Mouse (Mus musculus) megakaryocyte progenitor cell, adult 5-6 weeks (primary cell): Measurements from ENCODE around the gene Prr15l. TPM values are rescaled to one million over a fixed set of nuclear protein-coding genes. Genes with fewer than 3 reads are reported as not detected.

Experiments used
- ATAC-seq: replicated peaks from 2 replicates; pipeline ENCODE4 v1.8.0; 2016; ENCODE audit warnings: mild to moderate bottlenecking, moderate TSS enrichment, inconsistent platforms; ENCODE audit not compliant: poor library complexity
- total RNA-seq, 2 experiments: library from RNA; stranded (forward) in 1 of 2; stranded (reverse) in 1 of 2; fragments of 157-497, 149-512 nt in 1 of 2; fragments of 200-1000 nt in 1 of 2; gene quantifications; 2 replicates each; pipeline versions ENCODE4 v1.2.3 to v1.2.4; 2015 to 2017

Prr15l gene
- total RNA-seq, 2 experiments from 2014 or later: not detected

DNA sequence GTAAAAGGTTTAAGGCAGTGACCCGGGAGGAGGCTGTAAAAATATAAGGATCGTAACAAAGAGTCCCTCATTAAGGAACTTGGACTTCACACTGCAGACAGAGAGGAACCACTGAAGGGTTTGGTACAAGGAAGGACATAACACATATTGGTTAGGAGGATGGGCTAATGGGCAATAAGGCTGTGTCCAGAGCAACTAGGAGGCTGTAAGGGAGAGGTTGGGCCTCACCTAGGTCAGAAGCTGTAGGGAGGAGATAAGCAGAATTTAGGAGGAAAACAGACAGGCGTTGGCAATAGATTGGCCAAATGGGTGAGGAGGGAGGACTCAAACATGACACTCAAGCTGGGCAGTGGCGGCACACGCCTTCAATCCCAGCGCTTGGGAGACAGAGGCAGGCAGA lies 10.5 kb upstream of the Prr15l start:
- peak; percentile 33 for ATAC-seq

DNA sequence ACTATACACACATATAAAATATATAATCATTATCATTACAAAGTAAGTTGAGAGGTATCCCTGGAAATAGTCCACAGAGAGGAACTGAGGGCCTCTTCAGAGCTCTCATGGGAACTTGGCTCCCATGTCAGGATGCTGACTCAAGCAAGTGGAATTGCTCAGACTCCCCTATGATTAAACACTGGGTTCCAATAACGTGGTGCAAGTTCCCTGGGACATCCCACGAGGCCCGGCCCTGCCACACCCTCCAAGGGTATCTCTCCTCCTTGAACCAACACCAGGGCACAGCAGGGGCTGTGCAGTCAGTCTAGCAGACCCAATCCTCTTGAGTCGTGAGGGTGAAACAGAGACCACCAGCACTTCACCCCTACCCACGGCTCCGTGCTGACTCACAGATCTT lies 8.9 kb upstream of the Prr15l start:
- ATAC-seq: no peak

DNA sequence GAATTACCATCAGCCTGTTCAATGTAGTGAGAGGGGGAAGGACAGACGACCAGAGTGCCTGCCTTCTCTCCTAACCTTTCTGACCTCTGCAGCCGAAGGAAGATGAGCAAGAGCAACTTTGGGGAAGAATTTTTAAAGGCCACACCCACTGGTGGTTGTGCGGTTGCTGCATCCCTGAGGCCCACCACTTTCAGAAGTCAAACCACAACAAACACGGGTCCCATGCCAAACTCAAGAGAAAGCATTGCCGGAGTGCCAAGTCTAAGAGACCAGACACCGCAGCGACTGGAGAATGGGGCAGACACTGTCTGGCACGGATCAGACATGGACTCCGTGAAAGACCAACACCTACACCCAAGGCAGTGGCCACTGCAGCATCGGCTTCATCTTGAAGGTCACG lies 3.0 kb upstream of the Prr15l start:
- ATAC-seq: peak; percentile 66

DNA sequence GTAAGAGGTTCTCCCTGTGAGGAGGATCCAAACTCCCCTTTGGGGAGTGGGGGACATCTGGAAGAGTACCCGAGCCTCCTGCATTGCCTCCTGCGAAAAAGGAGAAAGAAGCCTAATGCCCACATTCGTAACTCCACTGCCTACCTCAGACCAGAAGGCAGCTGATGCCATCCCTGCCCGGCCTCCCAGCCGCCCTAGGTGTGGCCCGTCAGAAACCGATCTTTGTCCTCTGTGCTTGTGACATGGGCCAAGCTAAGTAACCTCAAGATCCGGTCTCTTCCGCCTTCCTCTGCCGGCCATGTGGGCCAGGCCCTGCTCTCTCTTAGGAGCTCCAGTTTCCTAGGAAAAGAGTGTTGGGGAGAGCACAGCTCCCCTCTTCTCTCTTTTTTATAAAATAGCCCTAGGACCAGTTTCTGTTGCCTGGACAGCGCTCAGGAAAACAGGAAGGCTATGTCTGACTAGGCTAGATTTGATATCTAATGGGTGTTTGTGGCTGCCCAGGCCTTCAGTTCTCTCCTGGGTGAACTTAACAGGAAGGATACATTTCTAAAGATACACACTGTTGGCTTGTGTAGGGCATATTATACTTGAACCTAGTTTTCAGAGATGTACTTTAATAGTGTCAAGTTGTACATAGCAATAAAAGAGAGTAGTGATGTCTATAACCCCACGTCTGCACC lies 2.3 kb upstream of the Prr15l start:
- ATAC-seq: no peak

DNA sequence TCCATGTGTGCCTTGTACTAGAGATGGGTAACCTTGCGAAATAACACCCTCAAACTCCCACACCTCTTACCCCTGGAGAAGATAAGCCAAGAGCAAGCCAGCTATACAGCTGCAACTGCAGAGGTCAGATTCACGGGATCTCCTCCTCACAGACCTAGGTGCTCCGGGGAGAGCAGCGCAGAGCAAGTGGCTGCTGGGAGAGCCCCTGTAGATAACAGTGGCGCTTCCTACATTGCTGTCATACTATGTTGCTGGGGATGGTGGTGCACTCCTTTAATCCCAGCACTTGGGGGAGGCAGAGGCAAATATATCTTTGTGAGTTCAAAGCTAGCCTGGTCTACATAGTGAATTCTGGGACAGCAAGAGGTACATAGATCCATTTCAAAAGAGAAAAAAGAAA lies 1.3 kb upstream of the Prr15l start:
- peak; percentile 45 for ATAC-seq

DNA sequence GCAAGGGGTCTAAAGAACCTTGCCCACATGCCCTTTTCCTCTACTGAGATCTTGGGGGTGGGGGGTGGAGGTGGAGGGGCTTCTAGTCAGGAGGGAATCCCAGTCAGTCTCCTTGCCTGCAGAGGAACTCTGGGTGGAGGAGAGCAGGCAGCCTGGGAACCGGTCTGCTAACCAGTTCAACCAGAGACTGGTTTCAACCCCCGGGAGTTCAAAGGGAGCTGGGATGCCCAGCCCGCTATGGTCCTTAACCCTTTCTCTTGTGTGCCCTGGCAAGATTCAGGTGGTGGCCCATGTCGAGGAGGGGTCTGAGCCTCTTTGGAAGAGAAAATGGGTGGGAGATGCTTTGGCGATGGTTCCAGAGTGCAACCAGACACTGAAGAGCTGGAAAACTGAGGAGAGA lies 787 bp downstream of the Prr15l start:
- ATAC-seq: no peak

DNA sequence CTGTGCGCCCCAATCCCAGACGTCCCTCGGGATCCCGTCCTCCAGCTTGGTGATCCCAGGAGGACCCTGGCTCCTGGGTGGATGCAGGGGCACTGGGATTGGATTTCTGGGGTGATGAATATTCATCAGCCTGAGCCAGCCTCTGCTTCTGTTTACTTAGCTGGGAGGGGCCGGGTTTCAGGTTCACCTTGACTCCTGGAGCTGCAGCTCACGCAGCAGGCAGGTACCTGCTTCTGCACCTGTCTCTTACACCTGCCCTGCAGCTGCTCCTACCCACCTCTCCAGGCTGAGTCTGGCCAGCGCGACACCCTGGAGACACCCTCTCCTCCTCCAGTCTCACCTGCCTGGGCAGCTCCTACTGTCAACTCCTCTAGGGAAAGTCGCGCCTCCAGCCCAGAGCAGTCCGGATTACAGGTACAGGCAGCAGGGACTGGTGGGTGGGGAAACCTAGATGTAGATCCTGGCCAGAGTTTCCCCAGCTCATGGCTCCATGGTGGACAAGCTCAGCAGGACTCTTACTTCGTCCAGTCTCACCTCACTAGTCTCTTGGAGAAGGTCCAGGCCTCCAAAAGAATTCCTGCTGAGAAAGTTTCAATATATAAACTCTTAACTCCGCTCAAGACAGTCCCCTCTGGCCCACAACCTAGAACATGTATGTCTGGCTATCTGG lies 1.3 kb downstream of the Prr15l start:
- ATAC-seq: no peak

DNA sequence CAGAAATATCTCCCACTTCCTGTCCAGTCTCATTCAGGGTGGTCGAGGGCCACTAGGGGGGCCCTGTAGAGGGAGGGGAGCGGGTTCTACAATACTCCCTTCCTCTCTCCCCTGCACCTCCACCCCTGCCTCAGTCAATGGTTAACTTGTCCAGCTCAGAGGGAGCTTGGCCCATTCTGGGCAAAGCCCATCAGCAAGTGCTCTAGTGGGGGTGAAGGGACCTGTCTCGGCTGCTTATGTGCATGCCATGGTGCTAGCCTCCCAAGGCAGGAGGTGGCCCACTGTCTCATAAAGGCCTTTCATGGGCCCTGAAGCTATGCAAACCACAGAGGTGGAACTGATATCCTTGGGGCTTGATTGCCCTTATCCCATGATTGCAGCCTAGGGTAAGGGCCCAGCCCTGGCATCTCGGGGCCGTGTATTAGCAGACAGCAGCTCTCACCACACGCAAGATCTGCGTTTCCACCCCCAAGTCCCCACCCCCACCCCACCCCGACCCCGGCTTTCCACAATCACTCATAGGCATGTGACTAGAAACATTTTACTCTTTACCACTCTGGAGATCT lies 1.9 kb downstream of the Prr15l start:
- ATAC-seq: peak; percentile 43

DNA sequence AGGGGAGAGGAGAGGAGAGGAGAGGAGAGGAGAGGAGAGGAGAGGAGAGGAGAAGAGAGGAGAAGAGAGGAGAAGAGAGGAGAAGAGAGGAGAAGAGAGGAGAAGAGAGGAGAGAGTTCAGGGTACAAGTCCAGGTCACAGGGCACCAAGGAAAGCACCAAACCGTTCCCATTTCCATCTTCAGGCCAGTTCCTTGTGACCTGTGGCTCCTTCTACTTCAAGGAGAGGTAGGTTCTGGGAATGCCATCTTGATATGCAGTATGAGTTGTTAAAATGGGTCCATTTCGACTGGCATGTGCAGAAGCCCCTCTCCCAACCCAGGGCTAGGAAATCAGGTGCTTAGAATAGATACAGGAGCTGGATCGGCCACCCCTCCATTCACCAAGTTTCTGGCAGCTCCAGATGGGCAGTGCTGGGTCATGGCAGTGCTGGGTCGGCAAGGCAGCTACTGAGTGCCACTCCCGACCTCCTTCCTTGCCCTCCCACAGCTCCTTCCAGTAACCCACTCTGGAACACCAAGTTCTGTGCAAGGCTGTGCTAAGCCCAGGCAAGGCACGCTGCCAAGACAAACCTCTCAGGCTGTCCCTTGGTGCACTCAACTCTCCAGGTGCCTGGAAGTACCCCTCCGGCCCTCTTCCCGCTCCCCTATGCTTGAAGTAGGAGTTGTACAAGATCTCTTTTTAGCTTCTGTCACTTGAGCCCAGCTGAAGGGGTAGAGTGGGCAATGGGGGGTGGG lies 3.6 kb downstream of the Prr15l start:
- no peak for ATAC-seq

DNA sequence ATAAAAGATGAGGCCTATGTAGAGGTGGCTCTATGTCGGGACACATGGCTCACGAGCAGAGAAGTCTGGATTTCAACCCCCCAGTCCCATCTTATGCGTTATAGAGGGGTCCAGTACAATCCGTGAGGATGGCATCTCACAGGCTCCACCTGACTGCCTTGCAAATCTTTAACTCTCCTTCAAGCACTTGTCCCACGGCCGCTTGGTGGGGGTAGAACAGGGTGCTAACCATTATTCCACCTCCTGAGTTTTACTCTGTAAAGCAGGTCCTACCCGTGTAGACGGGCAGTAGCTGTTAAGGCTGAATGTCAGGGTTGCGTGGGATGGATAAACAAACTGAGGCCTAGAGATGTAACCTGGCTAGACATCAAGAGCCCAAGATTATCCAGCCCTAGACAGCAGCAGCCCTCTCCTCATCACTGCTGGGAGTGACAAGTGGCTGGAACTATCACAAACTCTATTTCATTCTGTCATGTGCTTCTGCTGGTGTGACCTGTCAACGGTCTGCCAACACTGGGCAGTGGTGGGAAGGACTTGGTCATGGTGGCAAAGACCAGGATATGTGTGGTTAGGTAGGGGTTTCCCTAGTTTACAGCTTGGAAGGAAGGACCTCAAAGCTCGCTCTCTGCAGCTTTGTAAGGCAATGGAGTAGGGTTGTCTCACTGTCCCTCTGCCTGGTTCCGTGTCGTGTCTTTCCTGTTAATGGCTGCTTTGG lies 5.8 kb downstream of the Prr15l start:
- no peak for ATAC-seq

DNA sequence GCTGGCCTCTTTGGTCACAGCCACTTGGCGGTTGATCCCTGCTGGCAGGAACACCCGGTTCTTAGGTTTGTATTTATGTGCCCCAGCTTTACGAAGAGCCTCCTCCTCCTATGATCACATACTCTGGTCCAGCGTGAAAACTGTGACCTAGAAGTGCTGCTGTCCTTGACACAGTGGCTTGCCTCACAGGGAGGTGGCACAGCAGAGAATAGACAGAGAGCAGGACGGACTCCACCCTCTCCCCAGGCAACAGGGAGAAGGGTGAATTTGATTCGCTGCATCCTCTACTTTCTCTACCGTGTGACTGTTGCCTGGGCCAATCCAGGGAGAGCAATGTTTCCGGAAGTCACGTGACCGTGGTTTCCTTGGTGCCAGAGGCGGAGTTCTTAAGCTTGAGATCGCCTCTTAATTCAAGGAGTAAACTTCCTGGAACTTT lies 7.0 kb downstream of the Prr15l start:
- peak; percentile 94 for ATAC-seq

DNA sequence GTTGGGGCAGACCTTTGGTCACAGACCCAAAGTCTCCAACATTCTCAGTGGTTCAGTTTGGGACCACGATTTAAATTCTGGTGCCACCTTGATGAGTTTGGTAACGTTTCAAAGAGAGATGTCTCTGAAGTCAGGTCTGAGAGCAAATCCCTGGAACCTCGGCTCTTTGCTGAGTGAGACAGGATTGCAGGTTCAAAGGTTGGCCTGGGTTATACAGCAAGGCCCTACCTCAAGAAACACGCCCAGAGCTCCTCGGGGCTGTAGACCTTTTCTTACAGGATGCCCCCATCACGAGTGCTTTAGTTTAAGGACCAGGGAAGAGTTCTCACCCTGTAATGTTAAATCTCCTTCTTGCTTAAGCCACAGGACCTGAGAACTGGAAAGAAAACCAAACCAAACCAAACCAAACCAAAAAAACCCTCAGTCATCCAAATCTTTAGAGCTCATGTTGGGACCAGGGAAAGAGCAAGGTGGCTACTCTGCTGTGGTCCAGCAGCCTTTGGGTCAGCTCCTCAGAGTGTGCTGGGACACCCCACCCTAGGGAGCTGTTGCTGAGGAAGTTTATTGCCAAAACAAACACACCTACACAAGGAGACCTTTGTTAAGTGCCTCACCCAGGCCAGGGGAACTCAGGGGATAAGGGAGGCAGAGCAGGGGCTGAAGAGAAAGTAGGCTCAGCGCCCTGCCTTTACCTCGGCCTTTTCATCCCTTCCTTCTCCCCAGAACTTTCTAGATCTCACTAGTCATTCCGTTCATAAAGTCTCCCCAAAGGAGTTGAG lies 8.2 kb downstream of the Prr15l start:
- no peak for ATAC-seq

DNA sequence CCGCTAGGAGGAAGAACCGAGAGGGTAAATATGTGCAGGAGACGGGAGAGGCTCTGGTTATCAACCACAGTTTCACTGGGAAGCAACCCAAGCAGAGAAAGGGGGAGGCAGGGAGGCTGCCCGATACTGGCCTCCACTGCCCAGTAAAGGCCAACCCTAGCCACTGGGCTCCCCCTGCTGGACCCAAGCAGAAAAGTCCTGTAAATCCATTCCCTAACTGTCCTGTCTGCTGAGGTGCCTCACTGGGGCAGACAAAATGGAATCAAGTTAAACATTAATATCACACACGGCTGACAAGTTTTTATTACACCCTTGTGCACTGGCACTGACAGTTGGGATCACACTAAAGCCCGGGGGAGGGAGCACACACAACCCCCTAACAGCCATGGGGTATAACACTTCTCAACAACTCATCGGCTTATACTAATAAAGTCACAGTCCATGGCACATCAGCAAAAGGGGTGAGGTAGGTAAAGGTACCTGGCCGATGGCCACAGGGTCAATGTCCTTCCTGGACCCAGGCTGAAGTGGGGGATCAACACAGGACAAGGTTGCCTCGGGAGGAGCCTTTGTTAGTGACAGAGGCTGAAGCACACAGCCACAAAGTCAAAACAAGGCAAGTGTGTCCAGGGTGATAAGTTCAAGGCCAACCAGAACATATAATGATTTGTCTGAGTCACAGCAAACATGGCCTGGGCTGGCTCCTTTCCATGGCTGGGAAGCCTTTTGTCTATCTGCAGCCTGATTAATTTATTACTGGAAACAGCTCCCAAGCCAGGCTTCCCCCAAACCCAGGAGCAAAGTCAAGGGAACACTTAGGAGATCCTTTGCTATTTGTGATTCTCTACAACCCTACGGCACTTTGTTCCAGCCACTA lies 9.9 kb downstream of the Prr15l start:
- ATAC-seq: peak; percentile 35; the same call in 1 of the 2 replicates

DNA sequence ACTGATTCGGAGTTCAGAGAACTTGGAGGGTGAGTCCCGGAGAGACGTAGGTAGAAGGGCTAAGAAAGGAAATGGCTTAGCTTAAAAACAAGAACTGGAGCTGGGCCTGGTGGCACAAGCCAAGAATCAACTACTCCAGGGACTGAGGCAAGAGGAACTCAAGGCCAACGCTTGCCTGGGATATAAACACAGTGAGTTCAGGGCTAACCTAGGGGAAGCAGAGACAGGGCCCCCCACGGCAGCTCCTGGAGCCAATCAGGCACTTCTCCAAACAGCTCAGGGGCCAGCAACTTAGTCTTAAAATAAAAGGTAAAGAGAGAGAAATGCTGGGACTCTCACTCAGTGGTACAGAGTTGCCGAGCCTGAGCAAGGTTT lies 10.5 kb downstream of the Prr15l start:
- ATAC-seq: no peak

DNA sequence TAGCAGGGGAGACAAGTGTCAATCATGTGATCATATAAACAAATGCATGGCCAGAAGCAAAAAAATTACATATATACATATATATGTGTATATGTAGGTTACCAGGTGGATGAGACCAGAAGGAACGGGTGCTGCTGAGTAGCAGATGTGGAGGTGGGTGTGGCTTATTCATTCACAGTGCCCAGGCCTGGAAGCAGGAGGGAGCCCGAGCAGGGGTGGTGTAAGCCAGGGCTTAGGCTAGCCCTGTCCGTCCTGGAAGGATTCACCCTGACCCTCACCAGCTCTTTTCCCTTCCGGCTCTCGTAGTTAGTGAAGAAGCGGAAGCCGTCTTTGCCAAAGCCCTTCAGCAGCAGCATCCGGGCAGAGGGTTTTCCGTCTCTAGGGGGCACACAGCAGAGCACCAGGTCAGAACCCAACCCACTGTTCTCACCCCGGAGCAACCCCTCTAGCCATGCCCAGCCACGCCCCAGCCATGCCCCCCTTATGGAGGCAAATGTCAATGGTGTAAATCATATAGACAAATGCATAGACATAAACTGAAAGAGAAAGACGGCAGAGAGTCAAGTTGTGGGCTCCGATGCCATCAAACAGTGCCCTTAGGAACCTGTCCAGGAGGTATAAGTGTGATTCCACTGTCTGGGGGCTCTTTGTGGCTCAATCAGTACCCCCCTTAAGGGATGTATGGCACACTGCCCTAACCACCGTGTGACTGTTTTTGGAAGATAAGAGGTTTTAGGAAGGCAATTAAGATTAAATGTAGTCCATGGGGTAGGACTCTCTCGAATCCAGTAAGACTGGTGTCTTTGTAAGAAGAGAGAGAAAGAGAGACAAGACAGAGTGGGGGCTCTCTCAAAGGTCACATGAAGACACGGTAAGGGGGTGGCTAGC lies 12.9 kb downstream of the Prr15l start:
- peak; percentile 30 for ATAC-seq

DNA sequence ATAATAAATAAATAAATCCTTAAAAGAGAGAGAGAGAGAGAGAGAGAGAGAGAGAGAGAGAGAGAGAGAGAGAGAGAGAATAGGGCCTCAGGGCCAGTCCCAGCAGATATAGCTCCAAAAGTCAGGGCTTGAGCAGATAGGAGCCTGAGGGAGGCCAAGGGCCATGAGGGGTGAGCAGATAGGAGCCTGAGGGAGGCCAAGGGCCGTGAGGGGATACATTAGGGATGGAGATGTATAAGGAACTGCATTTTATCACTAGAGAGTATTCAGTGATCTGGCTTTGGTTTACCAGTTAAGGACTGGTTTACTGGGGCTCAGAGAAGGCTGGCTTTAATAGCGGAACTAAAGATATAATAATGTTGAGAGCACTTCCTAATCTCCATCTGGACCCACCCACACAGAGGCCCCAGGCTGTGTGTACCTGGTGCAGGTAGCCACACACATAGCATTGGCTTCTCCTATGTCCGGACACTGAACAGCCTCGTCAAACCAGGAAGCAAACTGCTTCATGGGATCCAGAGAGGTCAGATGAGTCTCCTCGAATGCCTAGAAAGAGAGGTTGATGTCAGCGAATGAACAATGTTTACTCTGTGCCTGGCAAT lies 14.2 kb downstream of the Prr15l start:
- ATAC-seq: peak; percentile 44

DNA sequence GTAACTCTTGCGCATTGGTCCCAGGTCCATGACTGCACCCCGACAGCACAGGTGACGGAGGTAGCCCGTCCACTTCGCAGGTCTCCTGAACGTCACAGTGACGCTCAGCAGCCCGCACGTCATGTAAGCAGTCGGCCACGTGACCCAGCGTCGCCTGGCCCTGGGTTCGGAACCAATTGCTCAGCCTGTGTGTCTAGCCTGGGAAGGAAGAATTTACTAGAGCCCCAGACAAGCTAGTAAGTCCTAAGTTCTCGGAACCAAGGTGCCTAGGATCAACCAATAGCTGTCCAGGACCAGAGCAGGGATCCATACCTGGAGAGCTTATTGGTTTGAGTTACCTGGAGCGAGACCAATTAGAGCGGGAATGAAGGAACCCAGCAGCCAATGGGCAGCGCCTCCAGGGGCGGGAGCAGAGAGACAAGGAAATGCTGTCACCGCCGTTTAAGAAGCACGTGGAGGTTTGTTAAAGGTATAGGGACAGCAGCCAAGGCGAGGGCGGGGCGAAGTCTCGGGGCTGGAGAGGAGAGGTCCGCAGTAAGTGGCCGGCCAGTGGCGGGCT lies 15.9 kb downstream of the Prr15l start, which contains the start of gene Pnpo:
TSS of gene Pnpo (minus strand) at position 241 of the 559 bp plus-strand sequence.
- peak; percentile 78 for ATAC-seq
